Mouse (Mus musculus): ENCODE results near the gene Vmn1r12.
"Not testable (repeated sequence)": the region's sequence is repeated elsewhere in the genome, so short reads cannot be mapped to it uniquely, and the experiment has no call there.

Gene Vmn1r12

GRCm38 (mm10) chr6:57156619-57157018, at the start of gene Vmn1r12:
Gene Vmn1r12 (plus strand): TSS chr6:57156919.
- no peak for DNase-seq

DNA sequence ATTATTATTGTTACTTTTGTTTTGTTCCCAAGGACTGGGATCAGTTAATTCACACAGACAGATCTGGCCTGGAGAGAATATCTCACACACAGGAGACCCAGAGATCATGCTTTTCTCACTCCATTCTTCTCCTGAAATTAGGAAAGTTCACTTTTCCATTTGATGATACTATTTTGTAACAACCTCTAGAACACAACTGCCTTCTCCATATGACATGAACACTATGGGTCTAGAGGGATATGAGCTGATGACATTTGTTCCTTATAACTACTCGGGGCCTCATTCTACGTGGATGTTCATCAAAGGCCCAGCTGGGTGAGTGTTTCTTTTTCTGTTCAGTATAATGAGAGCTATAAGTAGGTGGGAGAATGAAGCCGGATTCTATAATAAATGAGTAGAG, 47.6 kb upstream of the Vmn1r12 start, which contains the start of gene Vmn1r10:
Gene Vmn1r10, plus strand, starts transcription at position 301 of the 400 bp plus-strand sequence.
- no peak for DNase-seq

DNA sequence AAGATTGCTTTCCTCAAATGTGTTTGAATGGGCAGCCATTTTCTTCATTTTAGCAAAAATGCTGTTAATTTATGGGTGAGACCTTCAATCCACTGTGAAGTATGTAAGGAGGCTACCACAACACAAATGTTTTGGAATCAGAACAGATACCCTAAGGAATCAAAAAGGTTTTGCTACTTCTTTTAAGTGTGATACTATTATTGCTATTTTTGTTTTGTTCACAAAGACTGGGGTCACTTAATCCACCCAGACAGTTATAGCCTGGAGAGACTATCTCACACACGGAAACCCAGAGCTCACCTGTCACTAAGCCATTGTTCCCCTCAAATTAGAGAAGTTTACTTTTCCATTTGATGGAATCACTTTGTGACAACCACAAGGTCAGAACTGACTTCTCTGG, 23.6 kb upstream of the Vmn1r12 start, which contains the start of gene Vmn1r11:
Gene Vmn1r11, plus strand, starts transcription at position 301 of the 400 bp plus-strand sequence.
- DNase-seq = no peak

- DNase-seq = not testable (repeated sequence)
These were observed 33.3 kb downstream of the Vmn1r12 start for GRCm38 (mm10) chr6:57190016-57190415.

DNA sequence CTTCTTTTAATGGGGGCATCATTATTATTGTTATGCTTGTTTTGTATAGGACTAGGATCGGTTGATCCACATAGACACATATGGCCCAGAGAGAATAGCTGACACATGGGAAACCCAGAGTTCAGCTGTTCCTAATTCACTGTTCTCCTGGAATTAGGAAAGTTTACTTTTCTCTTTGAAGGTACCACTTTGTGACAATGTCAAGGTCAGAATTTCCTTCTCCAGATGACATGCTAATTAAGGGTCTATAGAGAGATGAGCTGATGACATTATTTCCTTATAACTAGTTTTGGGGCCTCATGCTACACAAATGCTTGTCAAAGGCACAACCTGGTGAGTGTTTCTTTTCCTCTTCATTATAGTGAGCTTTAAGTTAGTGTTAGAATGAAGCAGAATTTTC, 46.3 kb downstream of the Vmn1r12 start, which contains the start of gene Vmn1r13:
Gene Vmn1r13, plus strand, starts transcription at position 301 of the 400 bp plus-strand sequence.
- DNase-seq = not testable (repeated sequence)
